Mouse (Mus musculus): Measurements from ENCODE around the gene Arx. TPM values are rescaled to one million over a fixed set of nuclear protein-coding genes. Genes with fewer than 3 reads are reported as not detected.

Arx gene
- 62.6 and 62.8 TPM in 2 replicates for polyA plus RNA-seq (2015; fragmentation: Nextera tagmentation; extraction: Ambion mirVana)

- Histone ChIP-seq H3K4me1 (peaks cover 14% of the 10 kb centered on the region; the same call in 1 of the 2 replicates), H3K9ac (replicated peaks) (peak within 1 kb of the TSS; percentile 63), H3K4me3 (peak within 1 kb of the TSS; percentile 51), H3K9me3 (no peaks in the 10 kb centered on the region), H3K27ac (replicated peaks) (peak within 1 kb of the TSS; percentile 86), H3K36me3 (no peaks in the 10 kb centered on the region), H3K27me3 (no peaks in the 10 kb centered on the region), H3K4me2 (replicated peaks) (peak within 1 kb of the TSS; percentile 58)
- 14% methylated on average over 31 of the region's 31 CpGs for WGBS
- ATAC-seq (replicated peaks) = peak; percentile 95
Observed at GRCm38 (mm10) chrX:93286291-93286893, at the start of gene Arx. Arx (plus strand) TSS chrX:93286445.

GRCm38 (mm10) chrX:93251329-93251728, 34.9 kb upstream of the Arx start:
- H3K36me3 ChIP-seq = no peaks in the 10 kb centered on the region
- H3K4me1 ChIP-seq = no peaks in the 10 kb centered on the region
- no peak overlapping the region for H3K4me3 ChIP-seq
- 79% methylated on average over 1 of the region's 1 CpGs for WGBS
- no peak overlapping the region for H3K9ac ChIP-seq (replicated peaks)
- no peak overlapping the region for H3K4me2 ChIP-seq (replicated peaks)
- no peak overlapping the region for H3K27ac ChIP-seq (replicated peaks)
- no peaks in the 10 kb centered on the region for H3K27me3 ChIP-seq
- no peak for ATAC-seq (replicated peaks)
- H3K9me3 ChIP-seq = no peaks in the 10 kb centered on the region

GRCm38 (mm10) chrX:93275689-93276088, 10.6 kb upstream of the Arx start:
- H3K9me3 ChIP-seq = no peaks in the 10 kb centered on the region
- WGBS = 25% methylated on average over 3 of the region's 3 CpGs
- H3K27ac ChIP-seq (replicated peaks) = no peak overlapping the region
- peak; percentile 44; the same call in 1 of the 2 replicates for ATAC-seq (replicated peaks)
- H3K4me1 ChIP-seq = no peaks in the 10 kb centered on the region
- no peaks in the 10 kb centered on the region for H3K27me3 ChIP-seq
- H3K4me3 ChIP-seq = no peak overlapping the region
- no peak overlapping the region for H3K4me2 ChIP-seq (replicated peaks)
- H3K36me3 ChIP-seq = no peaks in the 10 kb centered on the region
- H3K9ac ChIP-seq (replicated peaks) = no peak overlapping the region

- Histone ChIP-seq H3K4me2 (replicated peaks) (no peak overlapping the region), H3K27ac (replicated peaks) (no peak overlapping the region), H3K4me3 (no peak overlapping the region), H3K9ac (replicated peaks) (no peak overlapping the region), H3K27me3 (no peaks in the 10 kb centered on the region), H3K9me3 (no peaks in the 10 kb centered on the region), H3K4me1 (0 out of 2 replicates have a peak, but pooled peaks cover 6% of the 10 kb centered on the region), H3K36me3 (no peaks in the 10 kb centered on the region)
- no peak for ATAC-seq (replicated peaks)
- 32% methylated on average over 7 of the region's 11 CpGs for WGBS
Observed at GRCm38 (mm10) chrX:93279940-93280339, 6.3 kb upstream of the Arx start.

GRCm38 (mm10) chrX:93281028-93281723, 5.1 kb upstream of the Arx start:
- Histone ChIP-seq H3K9ac (replicated peaks) (no peak overlapping the region), H3K9me3 (no peaks in the 10 kb centered on the region), H3K4me3 (peak overlapping the region; percentile 31), H3K36me3 (no peaks in the 10 kb centered on the region), H3K4me2 (replicated peaks) (peak overlapping the region; percentile 40), H3K27ac (replicated peaks) (peak overlapping the region; percentile 75), H3K4me1 (peaks cover 14% of the 10 kb centered on the region; the same call in 1 of the 2 replicates), H3K27me3 (no peaks in the 10 kb centered on the region)
- WGBS = 25% methylated on average over 23 of the region's 23 CpGs
- ATAC-seq (replicated peaks) = peak; percentile 67

GRCm38 (mm10) chrX:93281756-93282155, 4.5 kb upstream of the Arx start:
- Histone ChIP-seq H3K4me1 (peaks cover 14% of the 10 kb centered on the region; the same call in 1 of the 2 replicates), H3K36me3 (no peaks in the 10 kb centered on the region), H3K4me3 (peak overlapping the region; percentile 31), H3K27me3 (no peaks in the 10 kb centered on the region), H3K9me3 (no peaks in the 10 kb centered on the region), H3K27ac (replicated peaks) (peak overlapping the region; percentile 75), H3K9ac (replicated peaks) (peak overlapping the region; percentile 15), H3K4me2 (replicated peaks) (peak overlapping the region; percentile 40)
- WGBS = 19% methylated on average over 5 of the region's 5 CpGs
- ATAC-seq (replicated peaks) = peak; percentile 42

GRCm38 (mm10) chrX:93285091-93285490, 1.2 kb upstream of the Arx start:
- H3K9me3 ChIP-seq = no peaks in the 10 kb centered on the region
- 17% methylated on average over 10 of the region's 10 CpGs for WGBS
- H3K27me3 ChIP-seq = no peaks in the 10 kb centered on the region
- H3K36me3 ChIP-seq = no peaks in the 10 kb centered on the region
- no peak for ATAC-seq (replicated peaks)
- H3K4me3 ChIP-seq = peak overlapping the region; percentile 51
- peak overlapping the region; percentile 41 for H3K9ac ChIP-seq (replicated peaks)
- peak overlapping the region; percentile 39 for H3K4me2 ChIP-seq (replicated peaks)
- H3K4me1 ChIP-seq = peaks cover 17% of the 10 kb centered on the region; the same call in 1 of the 2 replicates
- H3K27ac ChIP-seq (replicated peaks) = peak overlapping the region; percentile 66

GRCm38 (mm10) chrX:93288339-93288738, 2.1 kb downstream of the Arx start:
- H3K27me3 ChIP-seq = no peaks in the 10 kb centered on the region
- peak overlapping the region; percentile 86 for H3K27ac ChIP-seq (replicated peaks)
- H3K4me3 ChIP-seq = peak overlapping the region; percentile 51
- H3K4me2 ChIP-seq (replicated peaks) = peak overlapping the region; percentile 58
- H3K4me1 ChIP-seq = peaks cover 14% of the 10 kb centered on the region; the same call in 1 of the 2 replicates
- no peaks in the 10 kb centered on the region for H3K36me3 ChIP-seq
- WGBS = 19% methylated on average over 32 of the region's 37 CpGs
- no peak for ATAC-seq (replicated peaks)
- H3K9ac ChIP-seq (replicated peaks) = peak overlapping the region; percentile 63
- H3K9me3 ChIP-seq = no peaks in the 10 kb centered on the region

GRCm38 (mm10) chrX:93289076-93289475, 2.8 kb downstream of the Arx start:
- Histone ChIP-seq H3K4me1 (peaks cover 14% of the 10 kb centered on the region; the same call in 1 of the 2 replicates), H3K4me2 (replicated peaks) (peak overlapping the region; percentile 58), H3K9ac (replicated peaks) (peak overlapping the region; percentile 63), H3K4me3 (peak overlapping the region; percentile 51), H3K36me3 (no peaks in the 10 kb centered on the region), H3K27ac (replicated peaks) (peak overlapping the region; percentile 86), H3K9me3 (no peaks in the 10 kb centered on the region), H3K27me3 (no peaks in the 10 kb centered on the region)
- ATAC-seq (replicated peaks) = no peak
- WGBS = 11% methylated on average over 33 of the region's 37 CpGs

- Histone ChIP-seq H3K4me2 (replicated peaks) (peak overlapping the region; percentile 58), H3K27ac (replicated peaks) (peak overlapping the region; percentile 86), H3K4me1 (peaks cover 11% of the 10 kb centered on the region; the same call in 1 of the 2 replicates), H3K36me3 (no peaks in the 10 kb centered on the region), H3K9me3 (no peaks in the 10 kb centered on the region), H3K27me3 (no peaks in the 10 kb centered on the region), H3K9ac (replicated peaks) (peak overlapping the region; percentile 63), H3K4me3 (peak overlapping the region; percentile 51)
- WGBS = 12% methylated on average over 12 of the region's 12 CpGs
- ATAC-seq (replicated peaks) = no peak
Observed at GRCm38 (mm10) chrX:93289851-93290380, 3.7 kb downstream of the Arx start.

- Histone ChIP-seq H3K36me3 (no peaks in the 10 kb centered on the region), H3K9ac (replicated peaks) (peak overlapping the region; percentile 63), H3K4me1 (peaks cover 11% of the 10 kb centered on the region), H3K27ac (replicated peaks) (peak overlapping the region; percentile 86), H3K4me3 (peak overlapping the region; percentile 51), H3K9me3 (no peaks in the 10 kb centered on the region), H3K4me2 (replicated peaks) (peak overlapping the region; percentile 58), H3K27me3 (no peaks in the 10 kb centered on the region)
- WGBS = 30% methylated on average over 6 of the region's 6 CpGs
- ATAC-seq (replicated peaks) = no peak
Observed at GRCm38 (mm10) chrX:93292031-93292430, 5.8 kb downstream of the Arx start.

Data from forebrain, embryonic 15.5 days (tissue).